Mouse (Mus musculus): ENCODE data around the gene Snx11.
A peak's percentile ranks its signal among the peaks of the same experiment; 100 is the strongest.
"Not testable (repeated sequence)": the region's sequence is repeated elsewhere in the genome, so short reads cannot be mapped to it uniquely, and the experiment has no call there.

Gene Snx11

GRCm38 (mm10) chr11:96795491-96795890, 18.1 kb upstream of the Snx11 start:
- no peak for DNase-seq

- no peak for DNase-seq
Measured at GRCm38 (mm10) chr11:96790681-96791080, 13.3 kb upstream of the Snx11 start.

GRCm38 (mm10) chr11:96789990-96790389, 12.6 kb upstream of the Snx11 start:
- DNase-seq = no peak

GRCm38 (mm10) chr11:96788871-96789795, 11.8 kb upstream of the Snx11 start, which contains the start of gene Cbx1:
Gene Cbx1 (plus strand): TSS chr11:96789127.
- DNase-seq = peak; percentile 95

- no peak for DNase-seq
Measured at GRCm38 (mm10) chr11:96786731-96787450, 9.5 kb upstream of the Snx11 start.

GRCm38 (mm10) chr11:96784847-96785246, 7.5 kb upstream of the Snx11 start:
- peak; percentile 88 for DNase-seq

- DNase-seq = no peak
Measured at GRCm38 (mm10) chr11:96781425-96781824, 4.1 kb upstream of the Snx11 start.

- no peak for DNase-seq
Measured at GRCm38 (mm10) chr11:96780306-96780705, 2.9 kb upstream of the Snx11 start.

GRCm38 (mm10) chr11:96778061-96778627, 785 bp upstream of the Snx11 start:
- DNase-seq = not testable (repeated sequence)

GRCm38 (mm10) chr11:96776068-96776467, 1.3 kb downstream of the Snx11 start:
- DNase-seq = peak; percentile 40

- DNase-seq = no peak
Measured at GRCm38 (mm10) chr11:96775665-96776064, 1.7 kb downstream of the Snx11 start.

GRCm38 (mm10) chr11:96775063-96775462, 2.3 kb downstream of the Snx11 start:
- no peak for DNase-seq

GRCm38 (mm10) chr11:96774536-96774935, 2.8 kb downstream of the Snx11 start:
- peak; percentile 42 for DNase-seq

GRCm38 (mm10) chr11:96772413-96772812, 4.9 kb downstream of the Snx11 start:
- no peak for DNase-seq

- no peak for DNase-seq
Measured at GRCm38 (mm10) chr11:96771274-96771975, 5.9 kb downstream of the Snx11 start.

- peak; percentile 71 for DNase-seq
Measured at GRCm38 (mm10) chr11:96768240-96768639, 9.1 kb downstream of the Snx11 start.

GRCm38 (mm10) chr11:96767096-96767495, 10.3 kb downstream of the Snx11 start:
- no peak for DNase-seq

GRCm38 (mm10) chr11:96766555-96766954, 10.8 kb downstream of the Snx11 start:
- peak; percentile 33 for DNase-seq

- peak; percentile 69 for DNase-seq
Measured at GRCm38 (mm10) chr11:96765645-96766044, 11.7 kb downstream of the Snx11 start.

- no peak for DNase-seq
Measured at GRCm38 (mm10) chr11:96764511-96765350, 12.6 kb downstream of the Snx11 start.

- peak; percentile 55 for DNase-seq
Measured at GRCm38 (mm10) chr11:96762742-96763470, 14.5 kb downstream of the Snx11 start.
